Mouse (Mus musculus): ENCODE data around the gene Lmtk2.

DNA sequence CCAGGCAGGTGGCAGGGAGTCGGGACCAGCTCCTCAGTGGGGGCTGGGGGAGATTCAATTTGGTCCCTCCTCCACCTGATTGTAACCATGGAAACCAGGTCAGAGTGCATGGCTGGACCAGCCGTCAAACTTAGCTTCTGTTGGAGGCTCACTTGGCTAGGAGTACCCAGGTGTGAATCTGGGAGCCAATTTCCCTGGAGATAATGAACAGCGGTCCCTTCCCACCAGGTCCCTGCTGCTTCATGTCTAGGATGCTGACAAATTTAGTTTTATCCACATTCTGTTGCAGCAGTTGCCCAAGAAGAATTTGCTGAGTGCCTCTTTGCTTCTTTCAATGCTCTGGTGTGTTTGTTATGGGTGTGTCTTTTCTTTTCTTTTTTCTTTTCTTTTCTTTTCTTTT, 46.8 kb upstream of the Lmtk2 start:
- TF ChIP-seq POLR2A (IDR thresholded peaks at IDR 0.05; ENCODE audit: extremely low read depth, insufficient read depth, low read length): no peak
- no peak for TF ChIP-seq CTCF (IDR thresholded peaks at IDR 0.05; ENCODE audit: extremely low read depth, insufficient read depth, low read length)

Measured in cortical plate, adult 2 months (tissue).